Mouse (Mus musculus): ENCODE measurements at regions not wholly inside any gene's neighbourhood (a gene's known extent, or its start where the extent isn't known, plus 50 kb on each side); places are given as distances from the start of the nearest gene placed in this dataset.

- no peak overlapping the region for H3K27ac ChIP-seq (ENCODE audit: low read depth, low read length)
- H3K4me1 ChIP-seq (ENCODE audit: control insufficient read depth, insufficient read depth, low read depth, low read length): no peaks in the 10 kb centered on the region
- WGBS: 88% methylated on average over 1 of the region's 1 CpGs
- H3K4me2 ChIP-seq (ENCODE audit: low read length): no peak overlapping the region
- no peaks in the 10 kb centered on the region for H3K36me3 ChIP-seq (ENCODE audit: control insufficient read depth, insufficient read depth, low read length)
- no peaks in the 10 kb centered on the region for H3K9me3 ChIP-seq (ENCODE audit: control insufficient read depth, low read length)
- no peaks in the 10 kb centered on the region for H3K27me3 ChIP-seq (replicated peaks; ENCODE audit: control insufficient read depth, insufficient read depth, low read length)
- no peak for ATAC-seq
- H3K4me3 ChIP-seq (ENCODE audit: low read length): no peak overlapping the region
- H3K9ac ChIP-seq (ENCODE audit: low read depth, low read length): no peak overlapping the region
Measured at GRCm38 (mm10) chr12:16077215-16077614, 260.5 kb upstream of the Trib2 start.

DNA sequence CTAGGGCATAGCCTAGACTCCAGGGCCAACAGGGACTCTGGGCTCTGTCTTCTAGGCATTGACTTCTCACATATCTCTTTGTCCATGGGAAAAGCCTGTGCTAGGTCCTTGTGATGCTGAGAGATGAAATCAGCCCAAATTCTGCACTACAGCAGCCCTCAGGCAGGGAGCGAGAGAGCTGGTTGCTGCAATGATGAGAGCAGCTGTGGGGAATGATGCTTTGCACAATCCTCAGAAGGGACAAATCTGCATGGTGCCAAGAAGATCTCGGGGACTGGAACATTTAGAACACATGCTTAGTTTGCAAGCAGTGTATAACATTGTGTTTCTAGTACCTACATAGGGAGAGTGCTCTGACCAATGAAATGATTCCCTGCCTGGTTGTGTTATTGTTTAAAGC, 259.2 kb upstream of the Trib2 start:
- no peak overlapping the region for H3K4me2 ChIP-seq (ENCODE audit: low read length)
- no peaks in the 10 kb centered on the region for H3K27me3 ChIP-seq (replicated peaks; ENCODE audit: control insufficient read depth, insufficient read depth, low read length)
- H3K9me3 ChIP-seq (ENCODE audit: control insufficient read depth, low read length): no peaks in the 10 kb centered on the region
- H3K4me3 ChIP-seq (ENCODE audit: low read length): no peak overlapping the region
- no peak overlapping the region for H3K9ac ChIP-seq (ENCODE audit: low read depth, low read length)
- H3K27ac ChIP-seq (ENCODE audit: low read depth, low read length): no peak overlapping the region
- no peaks in the 10 kb centered on the region for H3K4me1 ChIP-seq (ENCODE audit: control insufficient read depth, insufficient read depth, low read depth, low read length)
- 87% methylated on average over 2 of the region's 2 CpGs for WGBS
- H3K36me3 ChIP-seq (ENCODE audit: control insufficient read depth, insufficient read depth, low read length): no peaks in the 10 kb centered on the region
- ATAC-seq: no peak

DNA sequence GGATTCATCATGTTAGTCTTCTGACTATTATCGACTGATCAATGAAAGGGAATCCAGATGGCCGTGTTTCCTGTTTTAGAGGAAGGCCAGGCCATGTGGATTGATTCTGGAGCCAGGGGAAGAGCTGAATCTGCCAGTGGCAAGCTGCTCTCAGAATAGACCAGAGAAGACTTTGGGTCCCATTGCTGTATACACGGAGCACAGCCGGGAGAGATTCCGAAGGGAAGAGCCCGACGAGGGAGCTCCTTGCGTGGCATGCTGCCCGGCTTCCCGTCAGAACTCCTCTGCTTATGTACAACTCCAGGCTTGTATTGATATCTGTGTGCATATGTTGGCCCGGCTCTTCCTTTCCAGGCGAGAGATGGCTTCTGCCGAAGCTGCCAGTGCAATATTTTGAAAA, 252.2 kb upstream of the Trib2 start:
- Histone ChIP-seq H3K4me2 (ENCODE audit: low read length) (no peak overlapping the region), H3K27me3 (replicated peaks; ENCODE audit: control insufficient read depth, insufficient read depth, low read length) (no peaks in the 10 kb centered on the region), H3K9ac (ENCODE audit: low read depth, low read length) (no peak overlapping the region), H3K9me3 (ENCODE audit: control insufficient read depth, low read length) (no peaks in the 10 kb centered on the region), H3K36me3 (ENCODE audit: control insufficient read depth, insufficient read depth, low read length) (no peaks in the 10 kb centered on the region), H3K4me3 (ENCODE audit: low read length) (no peak overlapping the region), H3K27ac (ENCODE audit: low read depth, low read length) (no peak overlapping the region), H3K4me1 (ENCODE audit: control insufficient read depth, insufficient read depth, low read depth, low read length) (no peaks in the 10 kb centered on the region)
- 91% methylated on average over 13 of the region's 13 CpGs for WGBS
- ATAC-seq: no peak

GRCm38 (mm10) chr12:16062689-16063088, 246.0 kb upstream of the Trib2 start:
- Histone ChIP-seq H3K4me3 (ENCODE audit: low read length) (no peak overlapping the region), H3K27me3 (replicated peaks; ENCODE audit: control insufficient read depth, insufficient read depth, low read length) (no peaks in the 10 kb centered on the region), H3K4me2 (ENCODE audit: low read length) (no peak overlapping the region), H3K9ac (ENCODE audit: low read depth, low read length) (no peak overlapping the region), H3K27ac (ENCODE audit: low read depth, low read length) (no peak overlapping the region), H3K4me1 (ENCODE audit: control insufficient read depth, insufficient read depth, low read depth, low read length) (no peaks in the 10 kb centered on the region), H3K36me3 (ENCODE audit: control insufficient read depth, insufficient read depth, low read length) (no peaks in the 10 kb centered on the region), H3K9me3 (ENCODE audit: control insufficient read depth, low read length) (no peaks in the 10 kb centered on the region)
- ATAC-seq: no peak
- 86% methylated on average over 7 of the region's 7 CpGs for WGBS

DNA sequence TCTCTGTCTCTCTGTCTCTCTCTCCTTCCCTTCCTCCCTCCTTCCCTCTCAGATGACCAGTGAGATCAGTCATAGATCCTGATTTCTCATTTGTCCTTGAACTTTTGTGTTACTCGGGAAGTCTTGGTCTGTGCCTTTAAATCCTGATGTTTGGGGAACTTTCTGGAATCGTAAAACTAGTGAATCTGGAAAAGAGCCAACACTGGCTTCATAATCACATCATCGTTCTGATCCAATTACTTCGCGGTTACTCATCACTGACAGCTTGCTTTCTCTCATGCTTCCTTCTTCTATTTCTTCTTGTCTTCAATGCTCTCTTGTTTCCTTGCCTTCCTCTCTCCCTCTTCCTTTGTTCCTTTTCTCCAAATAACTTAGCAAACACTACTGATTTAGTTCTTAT, 243.7 kb upstream of the Trib2 start:
- no peak for ATAC-seq
- WGBS: 67% methylated on average over 5 of the region's 5 CpGs
- Histone ChIP-seq H3K4me1 (ENCODE audit: control insufficient read depth, insufficient read depth, low read depth, low read length) (no peaks in the 10 kb centered on the region), H3K4me3 (ENCODE audit: low read length) (no peak overlapping the region), H3K9ac (ENCODE audit: low read depth, low read length) (no peak overlapping the region), H3K27me3 (replicated peaks; ENCODE audit: control insufficient read depth, insufficient read depth, low read length) (no peaks in the 10 kb centered on the region), H3K27ac (ENCODE audit: low read depth, low read length) (no peak overlapping the region), H3K4me2 (ENCODE audit: low read length) (no peak overlapping the region), H3K9me3 (ENCODE audit: control insufficient read depth, low read length) (no peaks in the 10 kb centered on the region), H3K36me3 (ENCODE audit: control insufficient read depth, insufficient read depth, low read length) (no peaks in the 10 kb centered on the region)

DNA sequence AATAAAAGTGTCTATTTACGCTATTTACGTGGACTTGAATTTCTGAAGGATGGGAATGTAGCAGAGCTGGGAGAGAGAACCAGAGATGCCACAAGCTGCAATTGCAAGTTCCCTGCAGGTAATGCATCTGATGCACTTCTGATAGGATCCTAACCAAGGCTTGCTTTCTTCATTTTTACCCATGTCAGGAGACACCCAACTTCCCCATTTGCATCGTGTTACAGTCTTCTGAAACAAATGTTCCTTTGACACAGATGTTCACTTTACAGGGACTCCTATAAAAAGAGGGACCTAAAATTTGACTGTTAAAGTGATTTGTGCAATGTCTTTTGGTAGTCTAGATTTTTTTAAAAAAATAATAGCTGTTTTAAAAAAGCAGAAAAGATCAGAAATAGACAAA, 241.5 kb upstream of the Trib2 start:
- Histone ChIP-seq H3K4me3 (ENCODE audit: low read length) (no peak overlapping the region), H3K27me3 (replicated peaks; ENCODE audit: control insufficient read depth, insufficient read depth, low read length) (no peaks in the 10 kb centered on the region), H3K27ac (ENCODE audit: low read depth, low read length) (no peak overlapping the region), H3K36me3 (ENCODE audit: control insufficient read depth, insufficient read depth, low read length) (no peaks in the 10 kb centered on the region), H3K9me3 (ENCODE audit: control insufficient read depth, low read length) (no peaks in the 10 kb centered on the region), H3K4me2 (ENCODE audit: low read length) (no peak overlapping the region), H3K4me1 (ENCODE audit: control insufficient read depth, insufficient read depth, low read depth, low read length) (no peaks in the 10 kb centered on the region), H3K9ac (ENCODE audit: low read depth, low read length) (no peak overlapping the region)
- WGBS: 90% methylated on average over 3 of the region's 3 CpGs
- no peak for ATAC-seq

- Histone ChIP-seq H3K36me3 (ENCODE audit: control insufficient read depth, insufficient read depth, low read length) (no peaks in the 10 kb centered on the region), H3K4me3 (ENCODE audit: low read length) (no peak overlapping the region), H3K27me3 (replicated peaks; ENCODE audit: control insufficient read depth, insufficient read depth, low read length) (no peaks in the 10 kb centered on the region), H3K4me2 (ENCODE audit: low read length) (no peak overlapping the region), H3K27ac (ENCODE audit: low read depth, low read length) (no peak overlapping the region), H3K9me3 (ENCODE audit: control insufficient read depth, low read length) (no peaks in the 10 kb centered on the region), H3K4me1 (ENCODE audit: control insufficient read depth, insufficient read depth, low read depth, low read length) (no peaks in the 10 kb centered on the region), H3K9ac (ENCODE audit: low read depth, low read length) (no peak overlapping the region)
- ATAC-seq: no peak
- WGBS: 89% methylated on average over 2 of the region's 2 CpGs
Measured at GRCm38 (mm10) chr12:16056831-16057230, 240.1 kb upstream of the Trib2 start.

GRCm38 (mm10) chr12:16056216-16056615, 239.5 kb upstream of the Trib2 start:
- Histone ChIP-seq H3K9ac (ENCODE audit: low read depth, low read length) (no peak overlapping the region), H3K27me3 (replicated peaks; ENCODE audit: control insufficient read depth, insufficient read depth, low read length) (no peaks in the 10 kb centered on the region)

DNA sequence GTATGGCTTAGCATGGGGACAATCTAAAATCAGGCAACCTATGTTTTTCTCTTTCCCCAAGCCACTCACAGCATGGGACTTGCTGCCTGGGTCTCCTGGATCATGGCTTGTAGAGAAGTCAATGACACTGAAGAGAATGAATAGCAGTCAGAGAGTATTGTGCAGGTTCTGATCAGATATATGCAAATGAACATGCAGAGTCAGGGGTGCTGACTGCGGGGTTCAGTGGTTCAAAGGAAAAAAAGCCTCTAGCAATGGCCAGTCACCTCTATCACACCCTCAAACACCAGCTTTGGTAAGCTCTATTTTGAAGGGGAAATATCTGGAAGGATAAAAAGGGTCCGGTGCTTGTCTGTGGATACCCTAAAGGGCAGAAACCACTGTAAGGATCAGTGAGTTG, 237.9 kb upstream of the Trib2 start:
- no peak overlapping the region for H3K4me3 ChIP-seq (ENCODE audit: low read length)
- no peak overlapping the region for H3K4me2 ChIP-seq (ENCODE audit: low read length)
- no peaks in the 10 kb centered on the region for H3K4me1 ChIP-seq (ENCODE audit: control insufficient read depth, insufficient read depth, low read depth, low read length)
- H3K36me3 ChIP-seq (ENCODE audit: control insufficient read depth, insufficient read depth, low read length): no peaks in the 10 kb centered on the region
- WGBS: 88% methylated on average over 2 of the region's 2 CpGs
- H3K27ac ChIP-seq (ENCODE audit: low read depth, low read length): no peak overlapping the region
- no peak overlapping the region for H3K9ac ChIP-seq (ENCODE audit: low read depth, low read length)
- no peaks in the 10 kb centered on the region for H3K9me3 ChIP-seq (ENCODE audit: control insufficient read depth, low read length)
- ATAC-seq: no peak
- no peaks in the 10 kb centered on the region for H3K27me3 ChIP-seq (replicated peaks; ENCODE audit: control insufficient read depth, insufficient read depth, low read length)

More at GRCm38 (mm10) chr12:16056216-16056615, 239.5 kb upstream of the Trib2 start:
- H3K4me2 ChIP-seq (ENCODE audit: low read length): no peak overlapping the region
- H3K9me3 ChIP-seq (ENCODE audit: control insufficient read depth, low read length): no peaks in the 10 kb centered on the region
- no peak for ATAC-seq
- H3K27ac ChIP-seq (ENCODE audit: low read depth, low read length): no peak overlapping the region
- H3K4me3 ChIP-seq (ENCODE audit: low read length): no peak overlapping the region
- H3K36me3 ChIP-seq (ENCODE audit: control insufficient read depth, insufficient read depth, low read length): no peaks in the 10 kb centered on the region
- WGBS: 64% methylated on average over 1 of the region's 1 CpGs
- H3K4me1 ChIP-seq (ENCODE audit: control insufficient read depth, insufficient read depth, low read depth, low read length): no peaks in the 10 kb centered on the region

GRCm38 (mm10) chr12:16053735-16054134, 237.0 kb upstream of the Trib2 start:
- Histone ChIP-seq H3K4me3 (ENCODE audit: low read length) (no peak overlapping the region), H3K4me2 (ENCODE audit: low read length) (no peak overlapping the region), H3K9ac (ENCODE audit: low read depth, low read length) (no peak overlapping the region), H3K27ac (ENCODE audit: low read depth, low read length) (no peak overlapping the region), H3K9me3 (ENCODE audit: control insufficient read depth, low read length) (no peaks in the 10 kb centered on the region), H3K27me3 (replicated peaks; ENCODE audit: control insufficient read depth, insufficient read depth, low read length) (no peaks in the 10 kb centered on the region), H3K36me3 (ENCODE audit: control insufficient read depth, insufficient read depth, low read length) (no peaks in the 10 kb centered on the region), H3K4me1 (ENCODE audit: control insufficient read depth, insufficient read depth, low read depth, low read length) (no peaks in the 10 kb centered on the region)
- 70% methylated on average over 3 of the region's 3 CpGs for WGBS
- no peak for ATAC-seq

All from hindbrain, embryonic 16.5 days (tissue).